Mouse (Mus musculus) hindbrain, postnatal 0 days (tissue): Measurements from ENCODE around the gene Fmo5. TPM values are rescaled to one million over a fixed set of nuclear protein-coding genes. Genes with fewer than 3 reads are reported as not detected.

Experiments
- ATAC-seq: fragments of 200-750 bp; cut with Nextera tagmentation; 2 replicates; pipeline ENCODE4 v1.8.0; 2017; ENCODE audit warnings: mild to moderate bottlenecking, moderate TSS enrichment, moderate library complexity
- DNase-seq: peaks from one replicate; pipeline ENCODE4 v3.0.0-alpha.2; 2015; ENCODE audit warnings: low spot score
- H3K27ac ChIP-seq: fragments of 300-500 bp; sonication (generic); 2 replicates; pipeline ENCODE4 v1.5.1; 2014; ENCODE audit warnings: mild to moderate bottlenecking
- H3K27me3 ChIP-seq: fragments of 300-500 bp; sonication (generic); 2 replicates; pipeline ENCODE4 v1.6.1; 2014; ENCODE audit warnings: low read length, mixed read lengths; ENCODE audit not compliant: insufficient read depth
- H3K36me3 ChIP-seq: fragments of 300-500 bp; sonication (generic); 2 replicates; pipeline ENCODE4 v1.6.1; 2014; ENCODE audit warnings: low read length, mixed read lengths; ENCODE audit not compliant: insufficient read depth
- H3K4me1 ChIP-seq: fragments of 300-500 bp; sonication (generic); 2 replicates; pipeline ENCODE4 v1.6.1; 2014; ENCODE audit warnings: antibody characterized with exemption, low read length, mixed read lengths; ENCODE audit not compliant: insufficient read depth
- H3K4me2 ChIP-seq: fragments of 300-500 bp; sonication (generic); 2 replicates; pipeline ENCODE4 v1.6.1; 2014; ENCODE audit warnings: low read depth, mild to moderate bottlenecking, low read length, moderate library complexity, mixed read lengths
- H3K4me3 ChIP-seq: fragments of 300-500 bp; sonication (generic); 2 replicates; pipeline ENCODE4 v1.5.1; 2014; ENCODE audit warnings: low read length
- H3K9ac ChIP-seq: fragments of 300-500 bp; sonication (generic); replicated peaks from 2 replicates; pipeline ENCODE4 v1.6.1; 2014; ENCODE audit warnings: mild to moderate bottlenecking, low read length, moderate library complexity, mixed read lengths
- H3K9me3 ChIP-seq: fragments of 300-500 bp; sonication (generic); 2 replicates; pipeline ENCODE4 v1.6.1; 2016; ENCODE audit warnings: low read length, mixed read lengths
- CTCF ChIP-seq: IDR thresholded peaks from 2 replicates; pipeline ENCODE4 v1.5.1; 2016; ENCODE audit warnings: antibody characterized with exemption, control low read depth, low read depth
- WGBS: fragments of 180-500 bp; shearing (Covaris S2); extraction: QIAGEN DNeasy Blood & Tissue Kit; methylation state at CpG from one replicate; pipeline ENCODE4 v1.1.7; 2014; 5-methylcytosine and 5-hydroxymethylcytosine counted together
- polyA plus RNA-seq: library from polyadenylated mRNA; unstranded; fragments of >200 nt; fragmentation: Nextera tagmentation; extraction: Ambion mirVana; gene quantifications from 2 replicates; pipeline ENCODE4 v1.2.1, GENCODE M21; 2015
- total RNA-seq: library from RNA; depleted of rRNA; stranded (reverse); fragments of >200 nt; gene quantifications from 2 replicates; pipeline ENCODE4 v1.2.3, GENCODE M21; 2014; rRNA removed

Fmo5 gene
- total RNA-seq (0.68 and 0.84 TPM in 2 replicates), polyA plus RNA-seq (0.88 and 1.3 TPM in 2 replicates)

DNA sequence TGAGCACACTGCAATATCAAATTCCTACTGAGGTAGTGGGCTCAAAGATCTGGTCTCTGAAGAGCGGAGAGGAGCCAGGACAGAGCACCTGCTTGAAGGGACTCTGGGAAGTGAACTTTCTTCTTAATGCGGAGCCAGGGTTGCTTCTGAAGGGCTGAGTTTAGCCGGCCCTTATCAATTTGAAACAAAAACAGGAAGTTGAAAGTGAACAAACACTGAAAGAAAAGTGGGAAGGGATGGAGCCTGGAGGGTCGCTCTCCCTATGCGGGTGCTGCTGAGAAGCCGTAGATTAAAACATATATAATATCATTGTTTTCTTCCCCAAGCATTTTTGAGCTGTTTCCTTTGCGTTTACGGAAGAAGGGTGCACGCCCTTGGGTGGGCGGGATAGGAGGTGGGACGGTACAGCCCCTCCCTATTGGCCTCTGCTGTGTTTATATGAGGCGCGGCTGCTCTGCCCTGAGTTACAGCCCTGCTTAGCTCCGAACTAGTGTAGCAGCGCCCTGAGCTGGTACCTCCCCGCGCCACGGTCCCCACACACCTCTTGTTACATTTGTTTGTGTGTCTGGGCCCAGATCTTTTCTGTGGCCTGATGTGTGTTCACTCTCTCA lies at the start of gene Fmo5:
TSS of gene Fmo5 (plus strand) at position 414 of the 611 bp plus-strand sequence.
- Histone ChIP-seq H3K9ac (0 out of 2 replicates have a peak within 1 kb of the TSS, but pooled peaks have one; percentile 14), H3K9me3 (no peaks in the 10 kb centered on the region), H3K4me1 (no peaks in the 10 kb centered on the region; the same call in 1 of the 2 replicates), H3K27ac (no peak within 1 kb of the TSS), H3K4me2 (peak within 1 kb of the TSS; percentile 47), H3K27me3 (no peaks in the 10 kb centered on the region), H3K4me3 (peak within 1 kb of the TSS; percentile 26), H3K36me3 (no peaks in the 10 kb centered on the region)
- DNase-seq (no peak), ATAC-seq (no peak)
- no peak for TF ChIP-seq CTCF
- WGBS: 12% methylated on average over 18 of the region's 18 CpGs

DNA sequence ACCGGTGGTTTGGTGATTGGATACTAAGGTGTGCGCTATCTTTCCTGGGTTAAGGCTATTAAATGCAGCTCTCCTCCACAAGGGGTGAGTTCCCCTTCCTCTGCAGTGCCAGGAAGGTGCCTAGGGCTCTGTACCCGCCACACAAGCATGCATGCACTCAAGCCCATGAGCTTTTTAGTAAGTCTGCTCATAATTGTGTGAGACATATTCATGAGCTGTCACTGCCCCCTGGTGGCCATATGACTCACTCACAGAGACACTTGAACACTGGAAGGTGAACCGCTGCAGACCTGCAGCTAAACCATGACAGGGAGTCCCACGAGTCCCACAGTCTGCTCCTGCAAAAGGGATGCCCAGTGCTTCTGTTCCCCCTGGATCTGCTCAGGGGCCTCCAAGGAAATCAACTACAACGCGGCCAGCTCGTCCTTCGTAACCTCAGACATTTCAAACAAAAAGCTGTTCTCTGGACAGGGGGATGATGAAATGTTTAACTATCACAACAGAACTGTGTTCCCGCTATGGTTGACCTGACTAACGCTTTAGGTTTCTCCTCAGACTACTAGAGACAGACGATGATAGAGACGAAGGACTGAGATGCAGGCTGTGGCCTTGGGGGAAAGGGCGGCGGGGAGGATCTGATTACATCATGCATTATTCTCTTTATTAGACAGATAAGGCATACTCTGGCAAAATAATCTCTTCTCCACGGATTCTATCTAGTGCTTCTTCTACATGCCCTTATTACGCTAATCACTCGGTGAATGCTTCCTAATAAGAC lies 43.0 kb upstream of the Fmo5 start:
- peak; percentile 95 for TF ChIP-seq CTCF
- no peak overlapping the region for H3K9ac ChIP-seq
- no peaks in the 10 kb centered on the region for H3K9me3 ChIP-seq
- H3K4me3 ChIP-seq: no peak overlapping the region
- H3K27me3 ChIP-seq: no peaks in the 10 kb centered on the region
- DNase-seq (peak; percentile 96), ATAC-seq (peak; percentile 91)
- 56% methylated on average over 18 of the region's 18 CpGs for WGBS
- H3K4me2 ChIP-seq: peak overlapping the region; percentile 16; the same call in 1 of the 2 replicates
- H3K27ac ChIP-seq: no peak overlapping the region
- 0 out of 2 replicates have a peak, but pooled peaks cover 8% of the 10 kb centered on the region for H3K36me3 ChIP-seq
- no peaks in the 10 kb centered on the region for H3K4me1 ChIP-seq

DNA sequence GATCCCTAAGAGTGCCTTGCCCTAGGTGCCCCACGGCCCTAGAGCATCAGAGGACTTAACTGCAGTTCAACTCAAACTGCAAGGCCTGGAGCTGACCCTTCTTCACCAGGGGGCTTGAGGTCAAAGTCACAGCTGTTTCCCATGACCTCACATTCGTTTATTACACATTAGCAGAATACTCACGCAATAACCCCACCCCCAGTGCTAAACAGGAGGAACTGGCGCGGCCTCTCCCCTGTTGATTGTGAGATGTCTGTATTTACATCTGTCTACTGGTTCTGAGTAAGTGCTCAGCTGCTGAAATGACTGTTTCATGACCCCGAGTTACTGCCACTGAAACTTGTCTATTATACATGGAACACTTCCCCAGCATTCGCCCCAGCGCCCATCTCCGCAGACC lies 40.9 kb upstream of the Fmo5 start:
- no peak for DNase-seq
- no peaks in the 10 kb centered on the region for H3K27me3 ChIP-seq
- H3K4me1 ChIP-seq: no peaks in the 10 kb centered on the region
- H3K36me3 ChIP-seq: no peaks in the 10 kb centered on the region
- H3K27ac ChIP-seq: no peak overlapping the region
- no peak overlapping the region for H3K4me2 ChIP-seq
- no peaks in the 10 kb centered on the region for H3K9me3 ChIP-seq
- ATAC-seq: no peak
- no peak overlapping the region for H3K9ac ChIP-seq
- no peak for TF ChIP-seq CTCF
- H3K4me3 ChIP-seq: no peak overlapping the region
- 85% methylated on average over 9 of the region's 9 CpGs for WGBS

- WGBS: 51% methylated on average over 8 of the region's 8 CpGs
- Histone ChIP-seq H3K27me3 (no peaks in the 10 kb centered on the region), H3K4me1 (no peaks in the 10 kb centered on the region), H3K27ac (no peak overlapping the region), H3K4me3 (no peak overlapping the region), H3K4me2 (no peak overlapping the region), H3K36me3 (no peaks in the 10 kb centered on the region), H3K9me3 (no peaks in the 10 kb centered on the region), H3K9ac (no peak overlapping the region)
- peak; percentile 16 for DNase-seq
- TF ChIP-seq CTCF: no peak
- ATAC-seq: no peak
Measured at GRCm38 (mm10) chr3:97590699-97591098, 37.9 kb upstream of the Fmo5 start.

DNA sequence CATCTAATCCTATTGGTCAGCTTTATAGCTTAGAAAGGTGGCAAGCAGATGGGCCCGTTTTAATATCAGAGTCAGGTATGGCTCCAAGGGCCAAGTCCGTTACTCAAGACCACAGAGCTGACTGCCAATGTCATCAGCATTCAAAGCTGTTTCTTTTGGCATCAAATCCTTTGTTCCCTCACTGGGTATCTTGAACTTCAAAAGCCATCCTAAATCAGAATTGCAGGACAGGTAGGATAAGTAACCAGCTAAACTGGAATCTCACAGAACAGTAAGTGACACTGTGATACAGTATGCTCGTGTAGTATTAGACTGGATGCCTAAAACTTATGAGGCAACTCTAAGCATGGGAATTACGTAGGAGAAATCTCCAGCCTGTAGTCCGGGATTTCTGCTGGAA lies 35.5 kb upstream of the Fmo5 start:
- WGBS: 94% methylated on average over 5 of the region's 5 CpGs
- Histone ChIP-seq H3K4me2 (no peak overlapping the region), H3K36me3 (no peaks in the 10 kb centered on the region), H3K27ac (no peak overlapping the region), H3K4me3 (no peak overlapping the region), H3K9me3 (no peaks in the 10 kb centered on the region), H3K27me3 (no peaks in the 10 kb centered on the region), H3K9ac (no peak overlapping the region), H3K4me1 (no peaks in the 10 kb centered on the region)
- ATAC-seq (no peak), DNase-seq (no peak)
- no peak for TF ChIP-seq CTCF

DNA sequence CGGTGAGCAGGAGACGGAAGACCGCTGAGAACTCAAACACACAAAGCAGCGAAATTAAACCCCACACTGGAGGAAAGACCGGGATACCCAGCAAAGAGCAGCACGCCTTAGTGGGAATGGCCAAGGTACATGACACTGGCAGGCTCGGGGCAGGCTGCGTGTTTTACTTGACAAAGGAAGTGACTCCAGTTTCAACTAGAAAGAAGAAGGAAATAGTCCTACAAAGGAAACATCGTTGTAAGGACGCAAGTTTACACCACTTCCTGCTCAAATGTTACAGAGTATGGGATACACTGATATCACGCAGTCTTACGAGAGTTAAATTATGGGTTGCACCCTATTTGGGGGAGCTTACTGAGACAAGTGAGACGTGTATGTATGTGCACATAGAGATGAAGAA lies 34.5 kb upstream of the Fmo5 start:
- Histone ChIP-seq H3K4me1 (no peaks in the 10 kb centered on the region), H3K27ac (no peak overlapping the region), H3K27me3 (no peaks in the 10 kb centered on the region), H3K9me3 (no peaks in the 10 kb centered on the region), H3K9ac (no peak overlapping the region), H3K36me3 (no peaks in the 10 kb centered on the region), H3K4me2 (no peak overlapping the region), H3K4me3 (no peak overlapping the region)
- no peak for ATAC-seq
- no peak for DNase-seq
- no peak for TF ChIP-seq CTCF
- 91% methylated on average over 13 of the region's 13 CpGs for WGBS

DNA sequence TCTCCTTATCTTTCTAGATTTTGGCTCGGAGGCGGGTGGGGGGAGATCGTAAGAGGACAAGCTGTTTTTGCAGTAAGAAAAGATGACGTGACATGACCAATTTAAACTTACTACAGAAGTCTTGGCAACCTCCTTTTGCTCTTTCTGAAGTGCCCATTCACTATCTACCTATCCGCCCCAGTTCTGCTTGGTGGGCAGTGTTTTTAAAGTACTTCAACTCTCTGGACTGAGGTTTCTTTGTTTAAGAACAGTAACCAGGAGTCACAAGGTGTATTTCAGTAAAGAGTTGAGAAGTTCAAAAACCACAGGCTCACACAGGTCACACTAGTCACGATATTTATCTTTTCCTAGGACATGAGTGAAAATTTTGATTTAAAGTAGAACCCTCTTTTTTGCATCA lies 33.5 kb upstream of the Fmo5 start:
- no peaks in the 10 kb centered on the region for H3K36me3 ChIP-seq
- ATAC-seq: no peak
- H3K4me1 ChIP-seq: no peaks in the 10 kb centered on the region
- WGBS: 92% methylated on average over 6 of the region's 6 CpGs
- H3K4me3 ChIP-seq: no peak overlapping the region
- no peaks in the 10 kb centered on the region for H3K9me3 ChIP-seq
- H3K4me2 ChIP-seq: no peak overlapping the region
- H3K27ac ChIP-seq: no peak overlapping the region
- no peaks in the 10 kb centered on the region for H3K27me3 ChIP-seq
- TF ChIP-seq CTCF: no peak
- no peak for DNase-seq
- H3K9ac ChIP-seq: no peak overlapping the region
